Mouse (Mus musculus) ovary, postnatal 36 days (tissue): ENCODE results near the gene D930007J09Rik.
A peak's percentile ranks its signal among the peaks of the same experiment; 100 is the strongest.

ENCODE experiments used
- DNase-seq: peaks from one replicate; pipeline ENCODE4 v3.0.0; 2022; ENCODE audit warnings: low spot score, mixed read lengths

Gene D930007J09Rik

GRCm38 (mm10) chr13:32802259-32803081 lies at the start of gene D930007J09Rik:
Gene D930007J09Rik, minus strand, starts transcription at chr13:32802849.
- peak; percentile 58 for DNase-seq

- DNase-seq, result no peak
Observed at GRCm38 (mm10) chr13:32851967-32852366, 49.3 kb upstream of the D930007J09Rik start.

DNA sequence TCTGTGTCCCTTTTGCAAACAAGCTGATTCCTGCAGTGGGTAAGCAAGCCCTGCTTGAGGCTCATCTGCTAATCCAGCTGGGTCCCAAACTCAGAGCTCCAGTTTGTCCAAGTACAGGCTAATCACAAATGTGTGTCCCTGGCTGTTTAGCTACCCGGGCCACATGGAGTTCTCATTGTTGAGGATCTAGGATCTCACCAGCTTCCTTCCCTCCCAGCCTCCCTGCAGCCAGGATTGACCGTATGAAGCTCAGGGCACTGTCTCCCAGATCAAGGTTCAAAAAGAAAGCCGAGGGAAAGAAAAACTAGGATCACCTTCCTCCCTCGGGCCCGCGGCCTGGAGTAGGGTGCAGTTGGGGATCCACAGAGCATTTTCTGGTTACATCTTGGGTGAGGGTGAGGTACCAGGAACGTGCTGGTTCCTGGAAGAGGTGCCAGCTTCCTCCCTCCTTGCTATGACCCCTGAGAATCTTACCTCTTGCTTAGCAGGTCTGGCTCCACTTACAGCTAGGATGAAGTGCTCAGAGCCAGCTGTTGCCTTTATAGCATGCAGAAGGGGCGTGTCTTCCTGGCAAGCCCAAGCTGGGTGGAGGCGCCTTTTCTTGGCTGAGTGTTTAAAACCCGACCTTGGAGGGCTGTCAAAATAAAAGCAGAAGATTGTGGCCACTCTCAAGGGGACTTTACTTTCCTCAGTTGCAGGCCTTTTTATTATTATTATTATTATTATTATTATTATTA lies 48.2 kb upstream of the D930007J09Rik start, which contains the start of gene Serpinb1a:
TSS of gene Serpinb1a (minus strand) at position 518 of the 737 bp plus-strand sequence.
- DNase-seq, result peak; percentile 78

GRCm38 (mm10) chr13:32850156-32850555 lies 47.5 kb upstream of the D930007J09Rik start:
- no peak for DNase-seq

DNA sequence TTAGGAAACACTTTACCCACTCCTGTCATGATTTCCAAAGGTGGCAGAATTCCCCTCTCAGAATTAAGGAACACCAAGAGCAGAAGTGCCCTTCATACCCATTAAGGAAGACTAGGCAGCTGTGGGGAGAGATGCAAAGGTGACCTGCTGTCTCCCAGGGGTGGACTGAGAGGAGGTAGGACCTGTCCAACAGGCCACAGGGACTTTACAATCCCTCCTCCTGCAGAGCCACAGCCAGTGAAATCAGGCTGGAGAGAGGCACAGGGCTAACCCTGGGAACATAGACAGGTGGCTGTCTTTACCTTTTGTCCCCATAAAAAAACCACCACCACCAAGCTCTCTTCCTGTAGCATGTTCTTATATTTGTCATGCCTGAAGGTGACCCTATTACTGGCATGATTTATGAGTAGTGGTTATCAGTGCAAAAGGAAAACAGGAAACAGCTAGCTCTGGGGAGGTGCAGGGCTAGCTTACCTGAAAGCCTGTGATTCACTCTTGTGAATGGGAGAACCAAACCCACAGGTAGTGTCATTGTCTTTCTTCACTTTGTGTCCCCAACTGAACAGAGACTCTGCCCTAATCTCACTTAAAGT lies 47.0 kb upstream of the D930007J09Rik start:
- DNase-seq, result no peak

DNA sequence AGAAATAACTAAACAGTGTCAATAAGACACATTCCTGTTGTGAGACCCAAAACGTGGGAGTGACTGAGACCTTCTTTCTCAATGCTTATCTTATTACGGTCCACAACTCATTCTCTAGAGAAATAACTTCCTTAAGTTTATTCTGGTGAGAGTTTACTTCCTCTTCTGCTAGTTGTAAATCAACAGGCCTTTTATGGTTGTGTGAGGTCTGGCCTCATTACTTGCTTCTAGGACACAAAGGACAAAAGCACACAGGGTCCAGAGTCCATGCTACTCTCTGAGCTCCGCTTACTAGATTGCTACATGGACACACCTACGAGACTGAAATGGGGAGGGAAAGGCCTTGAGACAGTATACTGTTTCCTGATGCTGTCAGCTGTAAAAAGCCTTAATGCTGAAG lies 46.4 kb upstream of the D930007J09Rik start:
- no peak for DNase-seq

DNA sequence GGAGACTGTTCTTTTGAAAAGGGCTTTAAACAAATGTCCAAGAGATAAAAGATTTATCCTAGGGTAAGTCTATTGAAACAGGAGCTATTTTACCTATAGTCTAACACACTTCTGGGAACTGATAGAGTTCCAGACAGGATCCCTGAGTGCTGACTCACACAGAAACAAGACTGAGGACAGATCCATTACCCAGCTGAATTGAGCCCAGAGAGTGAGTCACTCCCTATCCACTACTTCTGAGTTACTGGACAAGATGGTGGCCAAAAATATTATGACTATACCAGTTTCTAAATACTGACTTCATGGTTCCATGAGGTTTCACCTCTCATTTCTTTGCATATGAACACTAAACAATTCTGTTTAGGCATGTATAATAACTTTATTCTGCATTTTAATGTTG lies 43.6 kb upstream of the D930007J09Rik start:
- no peak for DNase-seq

- DNase-seq, result no peak
Observed at GRCm38 (mm10) chr13:32841349-32841748, 38.7 kb upstream of the D930007J09Rik start.

- DNase-seq, result no peak
Observed at GRCm38 (mm10) chr13:32839314-32839713, 36.7 kb upstream of the D930007J09Rik start.

GRCm38 (mm10) chr13:32834513-32834912 lies 31.9 kb upstream of the D930007J09Rik start:
- no peak for DNase-seq

DNA sequence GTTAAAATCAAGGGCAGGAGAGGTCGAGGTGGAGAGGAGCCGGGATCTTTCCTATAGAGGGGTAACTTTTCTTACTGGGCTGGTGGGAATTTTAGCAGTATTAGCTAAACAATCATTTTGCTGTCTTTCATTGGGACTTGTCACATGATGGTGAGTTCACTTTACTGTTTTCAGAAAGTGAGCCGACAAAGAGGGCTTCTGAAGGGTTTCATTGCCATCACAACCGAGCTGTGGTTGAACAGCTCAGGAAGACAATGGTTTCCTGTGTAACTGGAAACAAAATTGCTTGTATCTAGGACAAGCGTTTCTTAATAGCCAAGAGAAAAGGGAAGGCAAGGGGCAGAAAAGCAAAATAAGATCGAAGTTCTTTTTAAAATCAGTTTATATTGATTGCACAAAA lies 30.6 kb upstream of the D930007J09Rik start:
- DNase-seq, result no peak

GRCm38 (mm10) chr13:32832776-32833175 lies 30.1 kb upstream of the D930007J09Rik start:
- no peak for DNase-seq

DNA sequence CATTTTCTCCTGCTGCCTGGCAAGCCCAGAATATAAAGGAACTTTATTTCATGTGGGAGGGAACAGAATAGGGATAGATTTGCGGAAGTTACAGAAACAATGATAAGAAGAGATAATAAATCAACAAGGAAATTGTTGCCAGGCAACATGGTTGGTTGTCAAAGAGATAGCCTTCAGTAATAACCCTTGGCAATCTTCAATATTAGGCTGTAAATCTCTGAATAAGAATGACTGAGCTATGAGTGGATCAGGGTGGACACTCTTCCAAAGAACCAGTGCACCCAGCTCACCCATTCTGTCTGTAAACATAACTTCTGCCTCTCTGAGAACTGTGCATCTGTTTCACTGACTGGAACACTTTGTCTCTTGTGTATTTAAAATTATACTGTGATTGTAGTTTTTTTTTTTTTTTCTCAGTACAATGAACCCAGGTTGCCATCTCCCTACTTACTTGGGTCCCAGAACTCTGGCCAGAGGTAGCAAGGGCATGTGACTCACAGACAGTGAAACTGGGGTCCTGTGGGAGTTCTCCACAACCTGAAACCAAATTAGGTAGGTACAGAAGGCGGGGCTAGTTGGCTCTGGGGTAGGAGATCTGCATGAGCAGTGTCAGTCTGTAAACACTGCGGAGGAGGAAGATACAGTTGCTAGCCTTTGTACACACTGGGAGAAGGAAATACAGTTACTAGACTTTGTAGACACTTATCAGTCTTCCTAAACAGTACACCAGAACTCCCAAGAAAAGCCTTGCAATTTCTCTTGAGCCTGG lies 29.0 kb upstream of the D930007J09Rik start:
- DNase-seq, result no peak

GRCm38 (mm10) chr13:32828886-32829285 lies 26.2 kb upstream of the D930007J09Rik start:
- DNase-seq, result no peak

GRCm38 (mm10) chr13:32827951-32828350 lies 25.3 kb upstream of the D930007J09Rik start:
- DNase-seq, result peak; percentile 62

DNA sequence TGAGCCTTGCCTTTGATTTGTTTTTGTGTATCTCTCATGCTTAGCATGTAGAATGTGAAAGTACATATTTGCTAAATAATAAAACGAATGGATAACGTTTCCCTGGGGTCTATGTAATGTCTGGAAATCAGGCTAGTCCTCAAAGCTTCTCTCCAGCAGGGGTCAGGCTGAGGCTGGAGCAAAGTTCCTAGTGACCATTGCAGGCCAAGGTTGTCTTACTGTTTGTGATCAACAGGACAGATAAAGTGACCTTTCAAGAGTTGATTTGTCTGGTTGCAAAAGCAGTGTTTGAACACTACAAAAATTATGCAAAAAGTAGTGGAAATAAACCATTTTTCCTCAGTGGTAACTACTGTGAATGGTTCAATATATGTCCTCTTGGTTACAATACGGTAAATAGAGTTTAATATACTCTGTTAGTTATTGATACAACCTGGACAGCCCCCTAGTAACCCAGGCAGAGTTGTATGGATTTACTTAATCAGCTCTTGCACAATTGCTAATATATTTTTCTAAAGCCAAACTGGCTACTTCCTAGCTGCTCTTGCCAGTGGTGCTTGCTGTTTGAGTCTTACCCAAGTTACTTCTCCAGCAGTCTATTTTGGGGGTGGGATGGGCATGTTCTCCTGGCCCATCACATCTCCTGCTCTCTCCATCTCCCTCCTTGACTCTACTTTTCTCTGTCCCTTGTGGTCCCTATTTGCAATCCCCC lies 24.6 kb upstream of the D930007J09Rik start:
- peak; percentile 28 for DNase-seq

- DNase-seq, result no peak
Observed at GRCm38 (mm10) chr13:32825546-32825945, 22.9 kb upstream of the D930007J09Rik start.

DNA sequence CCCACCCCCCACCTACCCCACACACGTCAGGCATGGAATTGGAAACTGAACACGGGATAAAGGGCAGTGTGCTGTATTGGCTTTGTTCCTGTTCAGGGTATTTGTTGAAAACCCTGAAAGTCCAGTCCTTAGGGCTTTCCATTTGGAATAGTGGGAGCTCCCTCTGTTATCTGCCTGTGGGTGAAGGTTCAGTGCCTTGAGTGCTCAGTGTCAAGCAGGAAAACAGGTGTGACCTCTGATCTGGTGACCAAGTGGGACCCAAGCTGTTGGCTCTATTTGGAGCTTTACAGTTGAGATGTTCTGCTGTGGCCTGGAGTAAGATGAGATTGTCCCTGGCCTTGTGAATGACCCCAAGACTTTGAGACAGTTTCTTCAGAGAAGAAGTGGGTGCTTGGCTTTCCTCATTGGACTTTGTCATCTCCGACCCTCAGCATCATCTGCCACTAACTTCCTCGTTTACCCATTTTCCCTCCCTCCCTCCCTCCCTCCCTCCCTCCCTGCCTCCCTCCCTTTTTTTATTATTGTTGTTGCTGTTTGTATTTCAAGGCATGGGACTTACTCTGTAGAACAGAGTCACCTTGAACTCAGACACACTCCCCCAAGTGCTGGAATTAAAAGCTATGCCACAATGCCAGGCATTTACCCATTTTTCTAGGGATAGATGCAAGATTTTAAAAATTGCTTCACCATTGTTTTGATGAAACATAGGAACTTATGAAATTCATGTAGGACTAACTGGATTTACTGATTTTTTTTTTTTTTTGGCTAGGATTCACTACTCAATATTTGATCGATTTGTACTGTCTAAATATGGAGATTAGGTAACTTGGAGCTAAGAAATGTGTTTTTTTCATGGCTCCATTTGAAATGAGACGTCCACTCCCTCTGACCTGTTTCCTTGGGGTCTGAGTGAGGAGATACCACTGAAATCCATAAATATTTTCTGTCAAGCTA lies 22.0 kb upstream of the D930007J09Rik start:
- no peak for DNase-seq

GRCm38 (mm10) chr13:32823126-32823525 lies 20.5 kb upstream of the D930007J09Rik start:
- no peak for DNase-seq

DNA sequence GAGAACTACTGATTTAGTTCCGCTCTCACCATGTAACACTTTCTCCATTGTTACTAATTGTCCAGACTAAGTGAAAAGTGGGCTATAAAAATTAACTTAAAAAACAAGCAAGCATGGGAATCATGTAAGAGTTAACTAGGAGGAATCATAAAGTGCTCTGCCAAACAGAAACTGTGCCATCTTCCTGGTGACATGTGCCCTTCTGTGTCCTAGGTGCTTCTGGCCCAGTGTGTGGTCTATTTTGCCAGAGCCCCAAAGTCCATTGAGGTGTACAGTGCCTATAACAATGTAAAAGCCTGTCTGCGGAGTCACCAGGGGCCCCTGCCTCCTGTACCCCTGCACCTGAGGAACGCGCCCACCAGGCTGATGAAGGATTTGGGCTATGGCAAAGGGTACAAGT lies 19.0 kb upstream of the D930007J09Rik start:
- no peak for DNase-seq
